Mouse (Mus musculus) forebrain, embryonic 14.5 days (tissue): ENCODE measurements around the gene Gm3776. TPM values are rescaled to one million over a fixed set of nuclear protein-coding genes. Genes with fewer than 3 reads are reported as not detected.
"Not testable (repeated sequence)": the region's sequence is repeated elsewhere in the genome, so short reads cannot be mapped to it uniquely, and the experiment has no call there.

Experiments used
- ATAC-seq: fragments of 200-750 bp; cut with Nextera tagmentation; 2 replicates; pipeline ENCODE4 v1.8.0; 2017; ENCODE audit warnings: mild to moderate bottlenecking, moderate library complexity
- DNase-seq: peaks from one replicate; pipeline ENCODE4 v3.0.0-alpha.2; 2015; ENCODE audit warnings: low spot score
- H3K27ac ChIP-seq: fragments of 300-500 bp; sonication (generic); 2 replicates; pipeline ENCODE4 v1.5.1; 2014; ENCODE audit warnings: low read depth, mild to moderate bottlenecking, control low read depth, low read length, moderate library complexity
- H3K27me3 ChIP-seq: fragments of 300-500 bp; sonication (generic); replicated peaks from 2 replicates; pipeline ENCODE4 v1.6.1; 2014; ENCODE audit warnings: low read length, control low read depth, mixed read lengths; ENCODE audit not compliant: control insufficient read depth, insufficient read depth
- H3K36me3 ChIP-seq: fragments of 300-500 bp; sonication (generic); 2 replicates; pipeline ENCODE4 v1.6.1; 2014; ENCODE audit warnings: low read length, control low read depth; ENCODE audit not compliant: control insufficient read depth, insufficient read depth
- H3K4me1 ChIP-seq: fragments of 300-500 bp; sonication (generic); 2 replicates; pipeline ENCODE4 v1.6.1; 2014; ENCODE audit warnings: antibody characterized with exemption, low read length, control low read depth; ENCODE audit not compliant: control insufficient read depth, insufficient read depth
- H3K4me2 ChIP-seq: fragments of 300-500 bp; sonication (generic); 2 replicates; pipeline ENCODE4 v1.6.1; 2014; ENCODE audit warnings: mild to moderate bottlenecking, control low read depth, low read length
- H3K4me3 ChIP-seq: fragments of 300-500 bp; sonication (generic); 2 replicates; pipeline ENCODE4 v1.5.1; 2014; ENCODE audit warnings: low read depth, low read length, control low read depth
- H3K9ac ChIP-seq: fragments of 300-500 bp; sonication (generic); 2 replicates; pipeline ENCODE4 v1.6.1; 2014; ENCODE audit warnings: mild to moderate bottlenecking, low read length, control low read depth, moderate library complexity
- H3K9me3 ChIP-seq: fragments of 300-500 bp; sonication (generic); replicated peaks from 2 replicates; pipeline ENCODE4 v1.6.1; 2016; ENCODE audit warnings: low read length, control low read depth, mixed read lengths; ENCODE audit not compliant: control insufficient read depth
- WGBS: fragments of 180-500 bp; shearing (Covaris S2); extraction: QIAGEN DNeasy Blood & Tissue Kit; methylation state at CpG from one replicate; pipeline ENCODE4 v1.1.7; 2014; 5-methylcytosine and 5-hydroxymethylcytosine counted together
- polyA plus RNA-seq: library from polyadenylated mRNA; unstranded; fragments of >200 nt; fragmentation: Nextera tagmentation; extraction: Ambion mirVana; gene quantifications from 2 replicates; pipeline ENCODE4 v1.2.1, GENCODE M21; 2014

The Gm3776 gene
- not detected in 2 replicates for polyA plus RNA-seq

DNA sequence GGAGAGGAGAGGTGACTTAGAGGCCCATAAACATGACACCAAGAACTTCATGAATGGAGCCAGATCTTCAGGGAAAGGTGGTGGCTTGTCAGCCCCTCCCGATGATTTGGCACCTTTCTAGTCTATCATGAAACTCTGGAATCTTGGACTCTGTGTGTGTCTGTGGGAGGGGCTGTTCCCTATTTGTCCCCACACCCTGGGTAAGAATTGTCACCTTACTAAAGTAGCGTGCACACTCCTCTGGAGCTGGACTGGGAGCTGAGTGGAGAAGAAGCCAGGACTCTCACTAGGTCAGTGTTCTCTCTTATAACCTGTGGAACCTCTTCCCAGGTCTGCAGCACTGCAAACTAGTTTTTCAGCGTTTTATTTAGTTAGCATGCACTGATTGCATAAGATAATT, at the start of gene Gm3776:
Gm3776 (plus strand) TSS at position 216 of the 400 bp plus-strand sequence.
- WGBS = 78% methylated on average over 1 of the region's 3 CpGs
- not testable (repeated sequence) for H3K27me3 ChIP-seq, H3K4me1 ChIP-seq, H3K9me3 ChIP-seq, H3K4me2 ChIP-seq, H3K4me3 ChIP-seq, ATAC-seq, DNase-seq, H3K27ac ChIP-seq, H3K9ac ChIP-seq, H3K36me3 ChIP-seq

DNA sequence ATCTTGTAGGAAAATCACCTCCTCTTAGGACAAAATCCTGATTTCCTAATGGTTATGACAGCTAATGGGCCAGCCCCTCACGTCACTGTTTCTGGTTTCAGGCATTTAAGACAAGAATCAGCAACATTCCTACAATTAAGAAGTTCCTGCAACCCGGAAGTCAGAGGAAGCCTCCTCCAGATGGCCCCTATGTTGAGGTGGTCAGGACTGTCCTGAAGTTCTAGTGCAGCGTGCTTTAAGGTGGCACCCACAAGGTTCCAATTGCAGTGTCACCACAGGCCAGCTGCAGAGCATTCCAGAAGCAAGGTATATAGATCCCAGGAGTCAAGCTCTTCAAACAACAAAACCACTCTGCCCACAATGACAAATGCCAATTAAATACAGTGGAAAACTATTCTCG, 48.0 kb upstream of the Gm3776 start:
- Histone ChIP-seq H3K9ac (no peak overlapping the region), H3K27me3 (no peaks in the 10 kb centered on the region), H3K4me1 (no peaks in the 10 kb centered on the region), H3K36me3 (no peaks in the 10 kb centered on the region), H3K4me2 (no peak overlapping the region), H3K4me3 (no peak overlapping the region), H3K9me3 (no peaks in the 10 kb centered on the region), H3K27ac (no peak overlapping the region)
- no peak for ATAC-seq
- WGBS = 83% methylated on average over 4 of the region's 4 CpGs
- DNase-seq = no peak

DNA sequence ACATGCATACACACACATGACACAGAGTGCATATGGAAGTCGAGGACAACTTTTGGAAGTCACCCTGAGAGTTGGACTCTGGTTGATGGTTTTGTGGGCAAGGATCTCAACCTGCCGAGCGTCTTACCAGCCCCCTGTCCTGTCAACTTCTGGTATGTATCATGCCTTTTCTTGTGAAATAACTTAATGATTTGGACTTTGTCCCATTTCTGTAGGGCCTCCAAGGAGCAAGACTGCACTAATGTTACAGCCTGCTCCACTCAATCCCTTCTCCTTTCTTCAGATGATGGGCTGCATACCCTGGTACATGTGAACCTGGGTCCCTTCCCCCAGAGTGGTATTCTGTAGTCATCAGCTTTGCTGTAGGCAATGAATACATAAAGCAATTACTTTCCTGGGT, 46.9 kb upstream of the Gm3776 start:
- no peaks in the 10 kb centered on the region for H3K9me3 ChIP-seq
- H3K27ac ChIP-seq = no peak overlapping the region
- H3K27me3 ChIP-seq = no peaks in the 10 kb centered on the region
- no peaks in the 10 kb centered on the region for H3K4me1 ChIP-seq
- H3K36me3 ChIP-seq = no peaks in the 10 kb centered on the region
- H3K4me3 ChIP-seq = no peak overlapping the region
- no peak overlapping the region for H3K4me2 ChIP-seq
- ATAC-seq (no peak), DNase-seq (no peak)
- WGBS = 92% methylated on average over 3 of the region's 3 CpGs
- H3K9ac ChIP-seq = no peak overlapping the region

- Histone ChIP-seq H3K4me3 (no peak overlapping the region), H3K36me3 (no peaks in the 10 kb centered on the region), H3K27ac (no peak overlapping the region), H3K9me3 (no peaks in the 10 kb centered on the region), H3K9ac (no peak overlapping the region), H3K4me1 (no peaks in the 10 kb centered on the region), H3K27me3 (no peaks in the 10 kb centered on the region), H3K4me2 (no peak overlapping the region)
- 90% methylated on average over 2 of the region's 2 CpGs for WGBS
- DNase-seq (no peak), ATAC-seq (no peak)
These were observed 46.1 kb upstream of the Gm3776 start for GRCm38 (mm10) chr9:78210821-78211220.

GRCm38 (mm10) chr9:78211521-78211920, 45.4 kb upstream of the Gm3776 start:
- no peak overlapping the region for H3K4me3 ChIP-seq
- no peak overlapping the region for H3K9ac ChIP-seq
- no peak for ATAC-seq
- 91% methylated on average over 3 of the region's 3 CpGs for WGBS
- H3K4me2 ChIP-seq = no peak overlapping the region
- DNase-seq = no peak
- H3K36me3 ChIP-seq = no peaks in the 10 kb centered on the region
- no peaks in the 10 kb centered on the region for H3K4me1 ChIP-seq
- no peaks in the 10 kb centered on the region for H3K9me3 ChIP-seq
- H3K27me3 ChIP-seq = no peaks in the 10 kb centered on the region
- no peak overlapping the region for H3K27ac ChIP-seq

DNA sequence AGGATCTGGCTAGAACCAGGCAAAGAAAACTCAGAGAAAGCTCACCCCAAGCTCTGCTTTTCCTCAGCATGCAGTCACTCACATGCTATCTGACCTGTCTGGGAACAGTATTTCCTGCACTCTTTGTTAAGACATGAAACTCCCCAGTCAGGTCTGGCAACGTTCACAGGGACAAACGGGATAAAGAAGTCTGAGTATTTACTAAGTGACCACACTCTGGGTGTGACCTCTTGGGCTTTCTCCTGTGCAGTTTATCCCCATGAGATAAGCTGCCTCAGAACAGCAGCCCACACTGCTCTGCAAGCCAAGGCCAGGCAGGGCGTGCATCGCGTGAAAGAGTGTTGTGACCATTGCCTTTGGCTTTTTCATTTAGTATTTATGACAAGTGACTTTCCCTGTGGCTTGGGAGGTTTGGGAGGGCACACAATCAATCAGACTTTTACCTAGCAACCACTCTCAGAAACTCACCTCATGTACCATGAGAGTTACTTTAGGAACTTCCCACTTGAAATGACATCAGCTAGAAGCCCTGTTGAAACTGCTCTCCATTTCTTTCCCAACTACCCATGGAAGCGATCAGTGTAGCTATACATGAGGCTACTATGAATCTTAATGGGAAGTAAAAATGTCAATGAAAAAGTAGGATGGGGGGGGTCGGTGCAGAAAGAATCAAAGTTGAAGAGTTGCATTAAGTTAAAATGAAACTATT, 44.4 kb upstream of the Gm3776 start:
- Histone ChIP-seq H3K9ac (no peak overlapping the region), H3K4me2 (no peak overlapping the region)
- 87% methylated on average over 7 of the region's 7 CpGs for WGBS

GRCm38 (mm10) chr9:78217074-78217473, 39.9 kb upstream of the Gm3776 start:
- H3K27ac ChIP-seq = no peak overlapping the region
- WGBS = 83% methylated on average over 4 of the region's 4 CpGs
- no peak overlapping the region for H3K9ac ChIP-seq
- no peaks in the 10 kb centered on the region for H3K27me3 ChIP-seq
- no peak overlapping the region for H3K4me3 ChIP-seq
- no peaks in the 10 kb centered on the region for H3K36me3 ChIP-seq
- H3K4me1 ChIP-seq = no peaks in the 10 kb centered on the region
- ATAC-seq (no peak), DNase-seq (no peak)
- H3K4me2 ChIP-seq = no peak overlapping the region
- H3K9me3 ChIP-seq = no peaks in the 10 kb centered on the region

More for the DNA sequence above, 44.4 kb upstream of the Gm3776 start:
- no peak overlapping the region for H3K4me3 ChIP-seq
- H3K27ac ChIP-seq = no peak overlapping the region
- no peaks in the 10 kb centered on the region for H3K27me3 ChIP-seq
- H3K9me3 ChIP-seq = no peaks in the 10 kb centered on the region
- DNase-seq (no peak), ATAC-seq (no peak)
- no peaks in the 10 kb centered on the region for H3K4me1 ChIP-seq
- H3K36me3 ChIP-seq = no peaks in the 10 kb centered on the region

GRCm38 (mm10) chr9:78222616-78223015, 34.3 kb upstream of the Gm3776 start:
- H3K36me3 ChIP-seq = no peaks in the 10 kb centered on the region
- no peaks in the 10 kb centered on the region for H3K4me1 ChIP-seq
- DNase-seq = no peak
- H3K9me3 ChIP-seq = no peaks in the 10 kb centered on the region
- H3K4me3 ChIP-seq = no peak overlapping the region
- no peaks in the 10 kb centered on the region for H3K27me3 ChIP-seq
- no peak overlapping the region for H3K27ac ChIP-seq
- H3K4me2 ChIP-seq = no peak overlapping the region
- 87% methylated on average over 8 of the region's 8 CpGs for WGBS
- H3K9ac ChIP-seq = no peak overlapping the region
- ATAC-seq = no peak

DNA sequence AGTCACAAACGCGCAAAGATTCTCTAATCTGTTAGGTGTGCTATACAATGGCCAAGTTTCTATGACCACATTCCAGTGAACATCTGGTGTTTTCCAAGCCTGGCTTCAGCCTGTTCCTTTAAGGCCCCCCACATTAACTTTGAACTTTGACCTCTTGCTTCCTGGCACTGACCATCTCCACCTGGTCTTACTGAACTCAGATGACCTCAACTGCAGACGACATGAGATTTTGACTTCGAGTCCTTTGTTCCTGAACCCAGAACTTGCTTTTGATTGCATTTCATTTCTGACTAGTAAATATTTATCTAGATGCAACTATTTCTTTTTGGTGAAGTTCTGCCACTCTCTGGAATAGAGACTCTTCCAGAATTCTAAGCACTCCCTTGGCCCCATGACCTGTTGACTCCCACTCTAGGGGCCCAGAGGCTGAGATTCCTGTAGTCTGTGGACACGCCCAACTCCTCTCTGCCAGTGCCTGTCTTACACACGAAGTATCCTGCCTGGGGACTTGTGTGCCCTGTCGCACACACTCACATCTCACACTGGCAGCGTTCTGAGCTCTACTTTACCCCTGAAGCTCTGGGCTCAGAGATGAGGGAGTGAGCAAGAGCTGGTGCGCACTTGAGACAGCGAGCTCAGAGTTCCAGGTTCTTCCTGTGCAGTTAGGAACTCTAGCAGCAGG, 33.6 kb upstream of the Gm3776 start:
- DNase-seq = no peak
- ATAC-seq = no peak
- Histone ChIP-seq H3K9ac (no peak overlapping the region), H3K4me2 (no peak overlapping the region), H3K27me3 (no peaks in the 10 kb centered on the region), H3K9me3 (no peaks in the 10 kb centered on the region), H3K4me1 (no peaks in the 10 kb centered on the region), H3K36me3 (no peaks in the 10 kb centered on the region), H3K27ac (no peak overlapping the region), H3K4me3 (no peak overlapping the region)
- 85% methylated on average over 10 of the region's 10 CpGs for WGBS
